Mouse (Mus musculus): ENCODE measurements around the gene Deaf1.
A peak's percentile ranks its signal among the peaks of the same experiment; 100 is the strongest.

The Deaf1 gene

GRCm38 (mm10) chr7:141339215-141339920 lies 11.9 kb upstream of the Deaf1 start:
- DNase-seq (ENCODE audit: low spot score in 2 of 2): no peak

GRCm38 (mm10) chr7:141338576-141339131 lies 11.2 kb upstream of the Deaf1 start, which contains the start of gene Eps8l2:
Gene Eps8l2, plus strand, starts transcription at chr7:141338880.
- DNase-seq (ENCODE audit: low spot score in 2 of 2): no peak

- DNase-seq (ENCODE audit: low spot score in 2 of 2): no peak
Measured at GRCm38 (mm10) chr7:141337716-141338416, 10.4 kb upstream of the Deaf1 start.

GRCm38 (mm10) chr7:141336296-141336695 lies 8.8 kb upstream of the Deaf1 start:
- no peak for DNase-seq (ENCODE audit: low spot score in 2 of 2)

- DNase-seq (ENCODE audit: low spot score in 2 of 2): no peak
Measured at GRCm38 (mm10) chr7:141335682-141336081, 8.2 kb upstream of the Deaf1 start.

GRCm38 (mm10) chr7:141335044-141335579 lies 7.6 kb upstream of the Deaf1 start:
- DNase-seq (ENCODE audit: low spot score in 2 of 2): no peak

GRCm38 (mm10) chr7:141331990-141332389 lies 4.5 kb upstream of the Deaf1 start:
- no peak for DNase-seq (ENCODE audit: low spot score in 2 of 2)

GRCm38 (mm10) chr7:141330706-141331105 lies 3.2 kb upstream of the Deaf1 start:
- no peak for DNase-seq (ENCODE audit: low spot score in 2 of 2)

GRCm38 (mm10) chr7:141328373-141328990 lies 992 bp upstream of the Deaf1 start:
- no peak for DNase-seq (ENCODE audit: low spot score in 2 of 2)

- DNase-seq (ENCODE audit: low spot score in 2 of 2): peak; percentile 11 to 21
Measured at GRCm38 (mm10) chr7:141326546-141327446, 694 bp downstream of the Deaf1 start.

GRCm38 (mm10) chr7:141324686-141325085 lies 2.8 kb downstream of the Deaf1 start:
- no peak for DNase-seq (ENCODE audit: low spot score in 2 of 2)

- DNase-seq (ENCODE audit: low spot score in 2 of 2): no peak
Measured at GRCm38 (mm10) chr7:141319446-141319845, 8.0 kb downstream of the Deaf1 start.

- no peak for DNase-seq (ENCODE audit: low spot score in 2 of 2)
Measured at GRCm38 (mm10) chr7:141317619-141318132, 9.8 kb downstream of the Deaf1 start.

GRCm38 (mm10) chr7:141315974-141316373 lies 11.5 kb downstream of the Deaf1 start:
- peak in 1 of 2 experiments; percentile 58 for DNase-seq (ENCODE audit: low spot score in 2 of 2)

- no peak for DNase-seq (ENCODE audit: low spot score in 2 of 2)
Measured at GRCm38 (mm10) chr7:141315076-141315475, 12.4 kb downstream of the Deaf1 start.

- DNase-seq (ENCODE audit: low spot score in 2 of 2): no peak
Measured at GRCm38 (mm10) chr7:141314416-141314815, 13.1 kb downstream of the Deaf1 start.

- no peak for DNase-seq (ENCODE audit: low spot score in 2 of 2)
Measured at GRCm38 (mm10) chr7:141304537-141304936, 23.0 kb downstream of the Deaf1 start.

- no peak for DNase-seq (ENCODE audit: low spot score in 2 of 2)
Measured at GRCm38 (mm10) chr7:141302702-141303268, 24.7 kb downstream of the Deaf1 start.

GRCm38 (mm10) chr7:141301386-141301785 lies 26.1 kb downstream of the Deaf1 start:
- DNase-seq (ENCODE audit: low spot score in 2 of 2): no peak

GRCm38 (mm10) chr7:141299175-141299574 lies 28.3 kb downstream of the Deaf1 start:
- no peak for DNase-seq (ENCODE audit: low spot score in 2 of 2)
